Mouse (Mus musculus): ENCODE results near the gene Rnf223. TPM values are rescaled to one million over a fixed set of nuclear protein-coding genes. Genes with fewer than 3 reads are reported as not detected.
A peak's percentile ranks its signal among the peaks of the same experiment; 100 is the strongest.

Gene Rnf223
- polyA plus RNA-seq, 1 experiment, result 2.1 TPM

GRCm38 (mm10) chr4:156108606-156109546 lies 21.4 kb upstream of the Rnf223 start:
- H3K4me1 ChIP-seq (ENCODE audit: control insufficient read depth, insufficient read depth, low read length), result no peaks in the 10 kb centered on the region
- peak; percentile 43 to 51 for DNase-seq
- H3K4me3 ChIP-seq (replicated peaks; ENCODE audit: insufficient read depth, low read depth, low read length), result peak overlapping the region; percentile 53

GRCm38 (mm10) chr4:156109570-156110331 lies 20.6 kb upstream of the Rnf223 start, which contains the start of gene 9430015G10Rik:
Gene 9430015G10Rik (plus strand): TSS chr4:156109982.
- peak within 1 kb of the TSS; percentile 87 for H3K4me3 ChIP-seq (replicated peaks; ENCODE audit: insufficient read depth, low read depth, low read length)
- no peaks in the 10 kb centered on the region for H3K27me3 ChIP-seq (ENCODE audit: control insufficient read depth, insufficient read depth, low read length)
- H3K27ac ChIP-seq (ENCODE audit: insufficient read depth, low read length), result peak within 1 kb of the TSS; percentile 44; the same call in 1 of the 2 replicates
- under 1% methylated on average over 60 of the region's 60 CpGs for WGBS
- H3K4me1 ChIP-seq (ENCODE audit: control insufficient read depth, insufficient read depth, low read length), result no peaks in the 10 kb centered on the region
- TF ChIP-seq POLR2A (IDR thresholded peaks at IDR 0.05; ENCODE audit: borderline replicate concordance, insufficient read depth, low read length) (peak; percentile 79), CTCF (IDR thresholded peaks at IDR 0.05; ENCODE audit: borderline replicate concordance, insufficient read depth, low read depth, low read length) (no peak)
- DNase-seq, result peak; percentile 98 to 99

More at GRCm38 (mm10) chr4:156108606-156109546, 21.4 kb upstream of the Rnf223 start:
- TF ChIP-seq POLR2A (IDR thresholded peaks at IDR 0.05; ENCODE audit: borderline replicate concordance, insufficient read depth, low read length) (no peak), CTCF (IDR thresholded peaks at IDR 0.05; ENCODE audit: borderline replicate concordance, insufficient read depth, low read depth, low read length) (no peak)
- 0 out of 2 replicates have a peak overlapping the region, but pooled peaks have one; percentile 25 for H3K27ac ChIP-seq (ENCODE audit: insufficient read depth, low read length)
- no peaks in the 10 kb centered on the region for H3K27me3 ChIP-seq (ENCODE audit: control insufficient read depth, insufficient read depth, low read length)
- WGBS, result 30% methylated on average over 13 of the region's 13 CpGs

GRCm38 (mm10) chr4:156124077-156124476 lies 6.2 kb upstream of the Rnf223 start:
- H3K4me1 ChIP-seq (ENCODE audit: control insufficient read depth, insufficient read depth, low read length), result no peaks in the 10 kb centered on the region
- no peak for DNase-seq
- no peaks in the 10 kb centered on the region for H3K27me3 ChIP-seq (ENCODE audit: control insufficient read depth, insufficient read depth, low read length)
- H3K4me3 ChIP-seq (replicated peaks; ENCODE audit: insufficient read depth, low read depth, low read length), result no peak overlapping the region
- no peak for TF ChIP-seq POLR2A (IDR thresholded peaks at IDR 0.05; ENCODE audit: borderline replicate concordance, insufficient read depth, low read length)
- no peak for TF ChIP-seq CTCF (IDR thresholded peaks at IDR 0.05; ENCODE audit: borderline replicate concordance, insufficient read depth, low read depth, low read length)
- no peak overlapping the region for H3K27ac ChIP-seq (ENCODE audit: insufficient read depth, low read length)
- 94% methylated on average over 7 of the region's 7 CpGs for WGBS

- WGBS, result 94% methylated on average over 6 of the region's 6 CpGs
- H3K4me1 ChIP-seq (ENCODE audit: control insufficient read depth, insufficient read depth, low read length), result no peaks in the 10 kb centered on the region
- no peak overlapping the region for H3K27ac ChIP-seq (ENCODE audit: insufficient read depth, low read length)
Observed at GRCm38 (mm10) chr4:156125393-156125792, 4.9 kb upstream of the Rnf223 start.

GRCm38 (mm10) chr4:156126841-156127240 lies 3.5 kb upstream of the Rnf223 start:
- no peak for DNase-seq
- WGBS, result 84% methylated on average over 7 of the region's 7 CpGs
- no peak for TF ChIP-seq CTCF (IDR thresholded peaks at IDR 0.05; ENCODE audit: borderline replicate concordance, insufficient read depth, low read depth, low read length)
- TF ChIP-seq POLR2A (IDR thresholded peaks at IDR 0.05; ENCODE audit: borderline replicate concordance, insufficient read depth, low read length), result no peak

More at GRCm38 (mm10) chr4:156125393-156125792, 4.9 kb upstream of the Rnf223 start:
- TF ChIP-seq POLR2A (IDR thresholded peaks at IDR 0.05; ENCODE audit: borderline replicate concordance, insufficient read depth, low read length) (no peak), CTCF (IDR thresholded peaks at IDR 0.05; ENCODE audit: borderline replicate concordance, insufficient read depth, low read depth, low read length) (no peak)
- no peaks in the 10 kb centered on the region for H3K27me3 ChIP-seq (ENCODE audit: control insufficient read depth, insufficient read depth, low read length)
- no peak for DNase-seq
- no peak overlapping the region for H3K4me3 ChIP-seq (replicated peaks; ENCODE audit: insufficient read depth, low read depth, low read length)

GRCm38 (mm10) chr4:156128746-156129145 lies 1.6 kb upstream of the Rnf223 start:
- H3K4me3 ChIP-seq (replicated peaks; ENCODE audit: insufficient read depth, low read depth, low read length), result no peak overlapping the region
- DNase-seq, result no peak
- no peaks in the 10 kb centered on the region for H3K4me1 ChIP-seq (ENCODE audit: control insufficient read depth, insufficient read depth, low read length)
- 77% methylated on average over 5 of the region's 5 CpGs for WGBS
- TF ChIP-seq CTCF (IDR thresholded peaks at IDR 0.05; ENCODE audit: borderline replicate concordance, insufficient read depth, low read depth, low read length) (no peak), POLR2A (IDR thresholded peaks at IDR 0.05; ENCODE audit: borderline replicate concordance, insufficient read depth, low read length) (no peak)
- no peak overlapping the region for H3K27ac ChIP-seq (ENCODE audit: insufficient read depth, low read length)
- no peaks in the 10 kb centered on the region for H3K27me3 ChIP-seq (ENCODE audit: control insufficient read depth, insufficient read depth, low read length)

More at GRCm38 (mm10) chr4:156126841-156127240, 3.5 kb upstream of the Rnf223 start:
- Histone ChIP-seq H3K4me1 (ENCODE audit: control insufficient read depth, insufficient read depth, low read length) (no peaks in the 10 kb centered on the region), H3K27me3 (ENCODE audit: control insufficient read depth, insufficient read depth, low read length) (no peaks in the 10 kb centered on the region), H3K4me3 (replicated peaks; ENCODE audit: insufficient read depth, low read depth, low read length) (no peak overlapping the region), H3K27ac (ENCODE audit: insufficient read depth, low read length) (no peak overlapping the region)

- WGBS, result 83% methylated on average over 10 of the region's 10 CpGs
- Histone ChIP-seq H3K27me3 (ENCODE audit: control insufficient read depth, insufficient read depth, low read length) (no peaks in the 10 kb centered on the region), H3K4me1 (ENCODE audit: control insufficient read depth, insufficient read depth, low read length) (no peaks in the 10 kb centered on the region), H3K4me3 (replicated peaks; ENCODE audit: insufficient read depth, low read depth, low read length) (no peak overlapping the region), H3K27ac (ENCODE audit: insufficient read depth, low read length) (no peak overlapping the region)
- TF ChIP-seq CTCF (IDR thresholded peaks at IDR 0.05; ENCODE audit: borderline replicate concordance, insufficient read depth, low read depth, low read length), result no peak
- no peak for TF ChIP-seq POLR2A (IDR thresholded peaks at IDR 0.05; ENCODE audit: borderline replicate concordance, insufficient read depth, low read length)
- DNase-seq, result no peak
Observed at GRCm38 (mm10) chr4:156130940-156131339, 627 bp downstream of the Rnf223 start.

All from cerebellum, adult 2 months (tissue).